Mouse (Mus musculus): Measurements from ENCODE around the gene Gm14459. TPM values are rescaled to one million over a fixed set of nuclear protein-coding genes. Genes with fewer than 3 reads are reported as not detected.
"Not testable (repeated sequence)": the region's sequence is repeated elsewhere in the genome, so short reads cannot be mapped to it uniquely, and the experiment has no call there.

Gene Gm14459
- total RNA-seq (2021) = not detected
- long read RNA-seq, experiment 1 = 0 reads
- long read RNA-seq, experiment 2 = 0 reads

- no peak for DNase-seq
These were observed at the start of gene Gm14459 for GRCm38 (mm10) chrX:8524854-8525253. Gene Gm14459 (minus strand): TSS chrX:8524954.

- DNase-seq = not testable (repeated sequence)
These were observed 23.4 kb upstream of the Gm14459 start, which contains the start of gene Ssxb6 for GRCm38 (mm10) chrX:8548155-8548554. Gene Ssxb6 (minus strand): TSS chrX:8548255.

Other genes starting within 250 kb of the Gm14459 start
- gene Ssxb10, start 197.5 kb downstream of the Gm14459 start, total RNA-seq (2021) = not detected
- gene Ssxb9, start 158.0 kb downstream of the Gm14459 start, total RNA-seq (2021) = not detected
- gene Ssxb1, start 111.6 kb downstream of the Gm14459 start, total RNA-seq (2021) = not detected
- not detected for gene Ssxb2, start 63.2 kb downstream of the Gm14459 start, total RNA-seq (2021)
- not detected for gene Ssxb6, start 23.3 kb upstream of the Gm14459 start, total RNA-seq (2021)
- not detected for gene Ssxb3, start 66.9 kb upstream of the Gm14459 start, total RNA-seq (2021)
- not detected for gene Ssxb8, start 165.9 kb upstream of the Gm14459 start, total RNA-seq (2021)
- gene Ssx9, start 223.5 kb upstream of the Gm14459 start, total RNA-seq (2021) = not detected